Mouse (Mus musculus) cerebellum, adult 2 months (tissue): ENCODE measurements at regions not wholly inside any gene's neighbourhood (a gene's known extent, or its start where the extent isn't known, plus 50 kb on each side); places are given as distances from the start of the nearest gene placed in this dataset.
"Not testable (repeated sequence)": the region's sequence is repeated elsewhere in the genome, so short reads cannot be mapped to it uniquely, and the experiment has no call there.

Experiments
- DNase-seq, 2 experiments: peaks; one replicate each; pipeline ENCODE4 v3.0.0; 2021
- H3K27ac ChIP-seq: fragments of 200-500 bp; 2 replicates; pipeline ENCODE4 v1.5.1; 2012; ENCODE audit warnings: low read length, control low read depth, inconsistent platforms; ENCODE audit not compliant: insufficient read depth
- H3K27me3 ChIP-seq: fragments of 200-500 bp; 2 replicates; pipeline ENCODE4 v1.6.1; 2012; ENCODE audit warnings: inconsistent platforms, mild to moderate bottlenecking, low read length, moderate library complexity; ENCODE audit not compliant: control insufficient read depth, insufficient read depth
- H3K4me1 ChIP-seq: fragments of 200-500 bp; 2 replicates; pipeline ENCODE4 v1.6.1; 2011; ENCODE audit warnings: low read length; ENCODE audit not compliant: control insufficient read depth, insufficient read depth
- H3K4me3 ChIP-seq: fragments of 200-500 bp; replicated peaks from 2 replicates; pipeline ENCODE3; 2011; ENCODE audit warnings: mild to moderate bottlenecking, low read depth, low read length, control low read depth; ENCODE audit not compliant: insufficient read depth
- CTCF ChIP-seq: fragments of 200-500 bp; IDR thresholded peaks from 2 replicates; pipeline ENCODE4 v1.5.1; 2011; ENCODE audit warnings: low read depth, mild to moderate bottlenecking, control low read depth, low read length, moderate library complexity, borderline replicate concordance; ENCODE audit not compliant: insufficient read depth
- POLR2A ChIP-seq: fragments of 200-500 bp; IDR thresholded peaks from 2 replicates; pipeline ENCODE4 v1.6.1; 2011; ENCODE audit warnings: low read length, control low read depth, borderline replicate concordance; ENCODE audit not compliant: insufficient read depth
- WGBS: fragments of 180-500 bp; shearing (Covaris S2); methylation state at CpG from one replicate; pipeline ENCODE4 v1.1.7; 2018; 5-methylcytosine and 5-hydroxymethylcytosine counted together

GRCm38 (mm10) chr13:99123476-99124140 lies 61.0 kb upstream of the Zfp366 start:
- H3K4me3 ChIP-seq: no peak overlapping the region
- 0 out of 2 replicates have a peak, but pooled peaks cover 2% of the 10 kb centered on the region for H3K4me1 ChIP-seq
- 84% methylated on average over 12 of the region's 12 CpGs for WGBS
- DNase-seq: no peak
- H3K27me3 ChIP-seq: no peaks in the 10 kb centered on the region
- no peak for TF ChIP-seq POLR2A
- no peak for TF ChIP-seq CTCF
- H3K27ac ChIP-seq: no peak overlapping the region

- WGBS: 86% methylated on average over 4 of the region's 4 CpGs
- H3K4me3 ChIP-seq, H3K4me1 ChIP-seq: not testable (repeated sequence)
Observed at GRCm38 (mm10) chr13:99122539-99122938, 62.1 kb upstream of the Zfp366 start.

GRCm38 (mm10) chr13:99121096-99121495 lies 63.5 kb upstream of the Zfp366 start:
- Histone ChIP-seq H3K4me1 (no peaks in the 10 kb centered on the region), H3K27me3 (no peaks in the 10 kb centered on the region), H3K27ac (no peak overlapping the region), H3K4me3 (no peak overlapping the region)
- over 99% methylated on average over 4 of the region's 4 CpGs for WGBS
- no peak for DNase-seq
- TF ChIP-seq CTCF: no peak
- no peak for TF ChIP-seq POLR2A

More at GRCm38 (mm10) chr13:99122539-99122938, 62.1 kb upstream of the Zfp366 start:
- H3K27me3 ChIP-seq, DNase-seq, H3K27ac ChIP-seq: not testable (repeated sequence)

GRCm38 (mm10) chr13:99119941-99120340 lies 64.7 kb upstream of the Zfp366 start:
- no peak overlapping the region for H3K4me3 ChIP-seq
- DNase-seq: no peak
- H3K27ac ChIP-seq: no peak overlapping the region
- H3K27me3 ChIP-seq: no peaks in the 10 kb centered on the region
- 95% methylated on average over 3 of the region's 3 CpGs for WGBS
- H3K4me1 ChIP-seq: no peaks in the 10 kb centered on the region
- TF ChIP-seq CTCF: no peak
- TF ChIP-seq POLR2A: no peak

- Histone ChIP-seq H3K27ac (no peak overlapping the region), H3K27me3 (no peaks in the 10 kb centered on the region), H3K4me1 (no peaks in the 10 kb centered on the region), H3K4me3 (no peak overlapping the region)
- TF ChIP-seq POLR2A: no peak
- no peak for TF ChIP-seq CTCF
- WGBS: 39% methylated on average over 7 of the region's 7 CpGs
- DNase-seq: no peak
Observed at GRCm38 (mm10) chr13:99118901-99119300, 65.7 kb upstream of the Zfp366 start.

- no peak for DNase-seq
- no peak overlapping the region for H3K27ac ChIP-seq
- no peaks in the 10 kb centered on the region for H3K4me1 ChIP-seq
- no peaks in the 10 kb centered on the region for H3K27me3 ChIP-seq
- WGBS: 81% methylated on average over 7 of the region's 7 CpGs
- TF ChIP-seq CTCF (no peak), POLR2A (no peak)
- H3K4me3 ChIP-seq: no peak overlapping the region
Observed at GRCm38 (mm10) chr13:99115541-99115940, 69.1 kb upstream of the Zfp366 start.

- no peak for DNase-seq
- no peak overlapping the region for H3K4me3 ChIP-seq
- TF ChIP-seq CTCF (no peak), POLR2A (no peak)
- WGBS: 91% methylated on average over 3 of the region's 3 CpGs
- H3K4me1 ChIP-seq: no peaks in the 10 kb centered on the region
- H3K27me3 ChIP-seq: no peaks in the 10 kb centered on the region
- no peak overlapping the region for H3K27ac ChIP-seq
Observed at GRCm38 (mm10) chr13:99114565-99114964, 70.1 kb upstream of the Zfp366 start.

GRCm38 (mm10) chr13:99111736-99112386 lies 72.8 kb upstream of the Zfp366 start:
- Histone ChIP-seq H3K27me3 (no peaks in the 10 kb centered on the region), H3K27ac (no peak overlapping the region), H3K4me3 (no peak overlapping the region), H3K4me1 (no peaks in the 10 kb centered on the region)
- no peak for DNase-seq
- WGBS: 87% methylated on average over 1 of the region's 1 CpGs
- TF ChIP-seq CTCF: no peak
- no peak for TF ChIP-seq POLR2A
